Mouse (Mus musculus) testis, adult 2 months (tissue): ENCODE measurements around the gene Dnm2.

Source experiments
- CTCF ChIP-seq: fragments of 200-500 bp; IDR thresholded peaks from 2 replicates; pipeline ENCODE4 v1.5.1; 2012; ENCODE audit warnings: low read depth, mild to moderate bottlenecking, inconsistent platforms, low read length, moderate library complexity; ENCODE audit not compliant: control insufficient read depth, insufficient read depth, insufficient replicate concordance
- POLR2A ChIP-seq: fragments of 200-500 bp; IDR thresholded peaks from 2 replicates; pipeline ENCODE4 v1.6.1; 2012; ENCODE audit warnings: low read depth, mild to moderate bottlenecking, inconsistent platforms, low read length, moderate library complexity; ENCODE audit not compliant: control insufficient read depth

GRCm38 (mm10) chr9:21553607-21554273 is 129.0 kb downstream of the Dnm2 start:
- TF ChIP-seq CTCF (no peak), POLR2A (no peak)
